Mouse (Mus musculus) kidney, postnatal 25 days (tissue): ENCODE results near the gene Kcnh1.

ENCODE experiments used
- DNase-seq, 2 experiments: peaks; one replicate each; pipeline ENCODE4 v3.0.0; 2021; ENCODE audit warnings: mixed read lengths in 2 of 2

The Kcnh1 gene

GRCm38 (mm10) chr1:192269911-192270310 lies 79.3 kb downstream of the Kcnh1 start:
- DNase-seq, result no peak

GRCm38 (mm10) chr1:192277801-192278385 lies 87.3 kb downstream of the Kcnh1 start:
- DNase-seq, result no peak

DNA sequence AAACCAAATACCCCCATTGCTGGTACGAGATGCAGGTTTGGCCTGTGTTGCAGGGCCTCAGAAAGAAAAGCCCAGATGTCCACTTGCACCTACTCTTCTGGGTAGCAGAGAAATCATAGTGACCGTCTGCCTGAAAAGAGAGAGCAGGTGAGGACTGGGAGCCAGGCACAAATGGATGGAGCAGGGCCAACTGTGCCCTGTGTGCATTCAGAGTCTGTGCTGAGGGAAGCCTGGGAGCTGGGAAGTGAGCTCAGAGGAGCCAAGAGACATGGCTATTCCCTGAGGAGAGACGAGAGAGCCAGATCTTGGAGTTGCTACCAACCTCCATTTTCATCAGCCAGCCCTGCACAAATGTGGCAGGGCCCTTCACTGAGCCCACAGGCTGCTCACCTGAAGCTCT lies 93.8 kb downstream of the Kcnh1 start:
- no peak for DNase-seq

DNA sequence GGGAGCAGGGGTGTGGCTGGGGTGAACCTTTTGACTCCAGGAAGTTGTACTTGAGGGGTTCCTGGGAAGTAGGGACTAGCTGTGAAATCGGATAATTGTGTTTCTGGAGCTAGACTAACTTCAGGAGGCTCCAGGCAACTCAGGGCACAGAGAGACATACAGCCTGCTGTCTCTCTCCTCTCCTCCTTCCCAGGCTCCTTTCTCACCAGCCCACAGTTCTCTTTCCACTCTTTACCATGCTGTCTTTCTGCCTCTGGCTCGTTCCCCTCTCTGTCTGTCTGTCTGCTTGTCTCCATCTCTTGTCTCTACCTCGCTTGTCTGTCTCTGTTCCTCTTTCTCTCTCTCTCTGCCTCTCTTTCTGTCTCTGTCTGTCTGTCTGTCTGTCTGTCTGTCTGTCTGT lies 94.4 kb downstream of the Kcnh1 start:
- no peak for DNase-seq

DNA sequence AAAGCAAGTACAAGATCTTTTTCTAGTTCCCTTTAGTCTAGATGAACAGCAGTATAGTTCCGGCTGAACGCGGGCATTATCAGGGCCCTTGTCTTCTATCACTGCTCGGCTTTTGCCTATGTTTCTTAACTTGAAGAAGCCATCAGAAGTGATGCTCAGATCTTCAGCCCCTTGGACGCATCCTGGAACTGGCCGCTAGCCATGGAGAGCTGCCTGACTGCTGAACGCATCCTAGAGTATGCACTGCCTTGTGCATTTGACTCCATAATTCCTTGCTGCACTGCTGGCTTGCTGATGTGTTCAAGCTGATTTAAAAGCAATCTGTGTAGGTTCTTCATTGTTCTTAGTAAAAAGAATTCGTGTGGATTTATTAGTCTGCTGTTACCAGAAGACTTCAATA lies 97.9 kb downstream of the Kcnh1 start:
- DNase-seq, result no peak

DNA sequence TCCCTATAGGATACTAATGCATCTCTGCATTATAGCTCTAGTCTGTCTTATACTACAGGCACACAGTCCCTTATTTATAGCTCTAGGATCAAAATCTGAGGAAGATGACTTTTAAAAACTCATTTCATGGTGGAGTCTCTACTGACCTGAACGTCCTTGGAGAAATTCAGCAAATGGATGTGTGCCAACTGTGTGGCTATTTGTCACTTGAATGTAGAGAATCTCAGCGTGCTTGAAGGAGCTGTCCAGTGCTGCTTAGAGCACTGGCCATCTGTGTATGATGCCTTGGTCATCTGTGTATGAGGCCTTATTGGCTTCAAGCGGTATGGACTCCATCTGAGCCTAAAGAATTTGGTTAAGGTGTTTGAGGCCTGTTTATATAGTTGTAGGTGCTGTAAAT lies 100.7 kb downstream of the Kcnh1 start:
- DNase-seq, result no peak

DNA sequence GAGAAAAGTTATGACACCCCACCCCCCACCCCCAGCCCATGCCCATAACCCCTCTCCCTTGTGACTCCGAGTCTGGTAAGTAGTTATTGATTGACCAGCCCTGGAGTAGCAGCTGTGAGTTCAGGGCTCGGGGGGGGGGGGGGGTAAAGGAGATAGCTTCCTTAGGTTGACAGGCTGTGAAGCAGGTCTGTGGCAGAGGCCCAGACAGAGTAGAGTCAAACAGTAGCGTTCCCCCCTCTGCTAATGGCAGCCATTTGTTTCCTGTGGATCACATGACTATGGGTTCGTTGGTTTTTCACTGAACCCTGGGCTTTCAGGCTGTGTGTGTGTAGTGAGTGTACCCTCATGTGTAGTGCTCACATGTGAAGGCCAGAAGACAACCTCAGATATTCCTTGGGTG lies 102.8 kb downstream of the Kcnh1 start:
- no peak for DNase-seq

GRCm38 (mm10) chr1:192293921-192294320 lies 103.3 kb downstream of the Kcnh1 start:
- no peak for DNase-seq

GRCm38 (mm10) chr1:192295243-192295860 lies 104.8 kb downstream of the Kcnh1 start:
- no peak for DNase-seq

DNA sequence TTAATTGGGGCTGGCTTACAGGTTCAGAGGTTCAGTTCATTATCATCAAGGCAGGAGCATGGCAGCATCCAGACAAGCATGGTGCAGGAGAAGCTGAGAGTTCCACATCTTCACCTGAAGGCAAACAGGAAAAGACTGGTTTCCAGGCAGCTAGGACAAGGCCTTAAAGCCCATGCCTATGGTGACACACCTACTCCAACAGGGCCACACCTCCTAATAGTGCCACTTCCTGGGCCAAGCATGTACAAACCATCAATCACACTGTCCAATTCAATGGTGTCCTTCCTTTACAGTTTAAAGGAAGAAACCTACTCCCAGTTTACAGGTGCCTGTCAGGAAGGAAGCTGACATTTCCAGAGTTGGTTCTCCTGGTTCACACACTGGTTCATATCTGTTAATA lies 105.3 kb downstream of the Kcnh1 start:
- no peak for DNase-seq

DNA sequence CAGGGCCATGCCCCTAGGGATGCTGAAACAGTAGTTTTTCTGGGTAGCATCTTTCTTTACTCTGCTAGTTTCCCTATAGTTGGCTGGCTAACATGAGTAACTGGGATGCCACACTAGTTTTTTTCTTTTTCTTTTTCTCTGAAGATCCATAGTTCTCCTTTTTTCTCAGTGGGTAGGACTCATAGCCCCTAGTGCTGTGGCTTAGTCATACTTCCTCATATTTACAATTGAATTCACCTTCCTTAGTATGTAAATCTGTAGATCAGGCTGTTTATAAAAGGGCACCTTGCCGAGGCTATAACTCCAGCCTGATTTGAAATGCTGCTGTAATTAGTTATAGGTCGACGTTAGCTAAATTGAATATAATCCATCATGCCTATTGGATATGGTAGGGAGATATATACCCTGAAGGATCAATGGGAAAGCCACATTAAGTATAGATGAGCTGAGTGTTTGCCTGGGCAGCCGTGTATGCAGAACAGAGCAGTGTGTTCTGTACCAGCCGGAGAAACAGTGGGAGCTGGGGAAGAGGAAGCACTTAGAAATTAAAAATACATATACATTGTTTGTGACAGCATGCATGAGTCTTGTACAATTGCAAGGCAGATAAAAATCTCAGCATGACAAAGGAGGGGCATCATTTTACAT lies 107.0 kb downstream of the Kcnh1 start:
- no peak for DNase-seq

- DNase-seq, result no peak
Observed at GRCm38 (mm10) chr1:192300417-192300816, 109.8 kb downstream of the Kcnh1 start.

GRCm38 (mm10) chr1:192303615-192304014 lies 113.0 kb downstream of the Kcnh1 start:
- DNase-seq, result no peak

- no peak for DNase-seq
Observed at GRCm38 (mm10) chr1:192305155-192305554, 114.6 kb downstream of the Kcnh1 start.

- no peak for DNase-seq
Observed at GRCm38 (mm10) chr1:192307055-192307454, 116.5 kb downstream of the Kcnh1 start.

DNA sequence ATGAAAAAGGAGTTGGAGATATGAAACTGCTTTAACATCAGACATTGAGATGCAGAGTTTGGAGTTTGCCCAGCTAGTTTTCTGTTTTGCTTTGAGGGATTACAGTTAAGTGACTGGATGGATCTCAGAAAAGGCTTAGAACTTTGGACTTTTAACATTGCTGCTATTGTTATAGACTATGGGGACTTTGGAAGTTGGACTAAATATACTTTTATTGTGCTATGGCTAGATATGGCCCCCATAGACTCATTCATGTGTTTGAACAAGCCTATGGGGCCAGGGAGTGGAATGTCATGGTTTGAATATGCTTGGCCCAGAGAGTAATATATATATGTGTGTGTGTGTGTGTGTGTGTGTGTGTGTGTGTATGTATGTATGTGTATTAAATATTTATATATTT lies 120.7 kb downstream of the Kcnh1 start:
- no peak for DNase-seq

DNA sequence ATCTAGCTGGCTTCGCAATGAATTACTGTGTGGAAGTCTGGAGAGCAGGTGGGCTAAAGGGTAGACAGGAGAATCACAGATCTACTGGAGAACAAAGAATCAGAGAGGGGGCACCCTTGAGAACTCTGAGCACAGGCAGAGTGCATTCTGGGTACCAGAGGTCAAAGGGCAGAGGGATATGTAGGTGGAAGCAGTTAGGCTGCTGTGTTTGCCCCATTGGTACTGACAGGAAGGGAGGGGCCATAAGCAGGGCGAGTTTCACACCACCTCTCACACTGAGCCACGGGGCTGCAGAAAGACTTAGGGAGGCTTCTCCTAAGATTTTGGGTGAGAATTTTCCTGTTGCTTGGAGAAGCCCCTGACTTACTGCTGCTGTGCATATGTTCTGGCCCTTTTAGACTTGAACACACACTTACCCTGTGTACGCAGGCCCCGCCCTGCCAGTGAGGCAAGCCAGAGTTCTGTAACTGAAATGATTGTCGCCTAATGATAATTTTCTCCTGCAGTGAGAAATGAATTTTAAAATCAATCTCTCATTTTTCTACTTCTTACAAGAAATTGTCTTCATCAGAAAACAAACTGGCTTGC lies 121.4 kb downstream of the Kcnh1 start:
- DNase-seq, result no peak

- no peak for DNase-seq
Observed at GRCm38 (mm10) chr1:192312446-192312845, 121.9 kb downstream of the Kcnh1 start.

DNA sequence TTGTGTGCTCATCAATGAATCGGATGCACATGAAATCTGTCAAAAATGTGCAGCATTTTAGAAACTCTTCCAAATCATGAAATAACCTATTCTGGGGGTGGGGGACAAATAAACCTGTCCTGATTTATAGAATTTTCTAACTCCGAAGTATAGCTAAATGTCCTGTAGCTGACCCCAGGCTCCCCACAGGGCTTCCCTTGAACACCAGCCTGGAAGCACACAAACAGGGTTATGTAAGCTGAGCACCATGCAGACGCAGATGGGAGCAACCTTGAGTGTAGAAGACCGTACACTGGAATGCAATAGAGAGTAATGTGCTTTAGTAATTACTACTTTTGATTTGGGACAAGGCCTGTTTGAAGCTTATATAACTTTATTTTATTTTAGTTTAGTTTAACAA lies 122.4 kb downstream of the Kcnh1 start:
- DNase-seq, result no peak

DNA sequence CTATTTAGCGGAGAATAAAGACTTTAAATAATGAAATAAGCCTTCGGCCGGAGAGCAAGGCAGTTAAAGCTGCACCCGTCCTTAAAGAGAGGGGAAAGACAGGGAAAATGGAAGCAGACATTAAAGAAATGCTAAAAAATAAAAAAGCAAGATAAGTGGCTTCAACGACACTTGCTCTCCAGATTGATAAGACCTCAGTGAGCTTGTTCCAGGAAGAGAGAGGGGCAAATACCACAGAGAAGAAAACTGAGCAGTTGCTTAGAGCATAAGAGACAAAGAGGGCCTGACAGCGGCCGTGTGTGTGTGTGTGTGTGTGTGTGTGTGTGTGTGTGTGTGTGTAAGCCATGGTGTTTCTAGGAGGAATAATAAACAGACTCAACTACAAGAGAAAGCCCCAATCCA lies 123.0 kb downstream of the Kcnh1 start:
- DNase-seq, result no peak

- no peak for DNase-seq
Observed at GRCm38 (mm10) chr1:192314044-192314443, 123.5 kb downstream of the Kcnh1 start.

DNA sequence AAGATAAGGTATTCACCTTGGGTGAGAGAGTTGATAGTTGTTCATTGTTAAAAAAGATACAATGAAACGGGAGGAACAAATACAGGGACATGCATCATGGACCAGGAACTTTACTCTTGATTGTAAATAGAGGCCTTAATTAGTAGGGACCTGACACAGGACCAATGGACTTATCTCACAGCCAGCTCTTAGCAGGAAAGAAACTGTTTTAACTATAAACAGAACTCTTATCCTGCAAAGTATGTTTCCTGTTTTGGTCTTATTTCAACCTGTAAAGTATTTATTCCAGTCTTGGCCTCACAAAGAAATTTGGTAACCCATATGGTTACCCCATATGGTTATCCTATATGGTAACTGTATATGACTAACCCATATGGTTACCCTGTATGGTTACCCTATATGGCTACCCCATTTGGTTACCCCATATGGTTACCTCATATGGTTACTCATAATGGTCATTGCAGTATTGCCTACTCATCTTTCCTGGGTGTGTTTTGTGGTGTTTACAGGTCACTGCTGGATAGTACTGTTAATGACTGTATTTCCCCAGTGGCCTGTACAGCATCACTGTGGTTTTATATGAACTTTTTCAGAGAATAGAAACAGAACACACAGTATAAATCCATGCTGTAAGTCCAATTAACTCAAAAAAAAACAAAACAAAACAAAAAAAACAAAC lies 125.0 kb downstream of the Kcnh1 start:
- DNase-seq, result no peak

GRCm38 (mm10) chr1:192324223-192324622 lies 133.6 kb downstream of the Kcnh1 start:
- peak in 1 of 2 experiments; percentile 5 for DNase-seq

- DNase-seq, result no peak
Observed at GRCm38 (mm10) chr1:192327052-192327451, 136.5 kb downstream of the Kcnh1 start.
